Mouse (Mus musculus): Measurements from ENCODE around the gene Rmi2. TPM values are rescaled to one million over a fixed set of nuclear protein-coding genes. Genes with fewer than 3 reads are reported as not detected.

The Rmi2 gene
- polyA plus RNA-seq, 1 experiment from 2014 or later: 2.8 TPM

GRCm38 (mm10) chr16:10828461-10828805 is 6.4 kb upstream of the Rmi2 start:
- Histone ChIP-seq H3K27me3 (no peaks in the 10 kb centered on the region), H3K4me1 (peaks cover 8% of the 10 kb centered on the region), H3K27ac (no peak overlapping the region), H3K4me3 (no peak overlapping the region), H3K9me3 (no peaks in the 10 kb centered on the region), H3K9ac (no peak overlapping the region), H3K36me3 (no peaks in the 10 kb centered on the region), H3K4me2 (no peak overlapping the region)
- WGBS: 30% methylated on average over 4 of the region's 4 CpGs
- ATAC-seq (ENCODE audit: insufficient number of reproducible peaks, low FRiP score, low TSS enrichment, low read depth): no peak

- Histone ChIP-seq H3K27ac (peak overlapping the region; percentile 91; the same call in 1 of the 2 replicates), H3K4me1 (peaks cover 43% of the 10 kb centered on the region), H3K4me2 (peak overlapping the region; percentile 91), H3K27me3 (no peaks in the 10 kb centered on the region), H3K9ac (no peak overlapping the region), H3K36me3 (no peaks in the 10 kb centered on the region), H3K9me3 (no peaks in the 10 kb centered on the region), H3K4me3 (peak overlapping the region; percentile 89)
- ATAC-seq (ENCODE audit: insufficient number of reproducible peaks, low FRiP score, low TSS enrichment, low read depth): no peak
- WGBS: 5% methylated on average over 12 of the region's 12 CpGs
Measured at GRCm38 (mm10) chr16:10834542-10834910, 333 bp upstream of the Rmi2 start.

- no peak overlapping the region for H3K4me2 ChIP-seq
- H3K27me3 ChIP-seq: no peaks in the 10 kb centered on the region
- no peaks in the 10 kb centered on the region for H3K36me3 ChIP-seq
- no peak for ATAC-seq (ENCODE audit: insufficient number of reproducible peaks, low FRiP score, low TSS enrichment, low read depth)
- no peaks in the 10 kb centered on the region for H3K9me3 ChIP-seq
- H3K9ac ChIP-seq: no peak overlapping the region
- peaks cover 51% of the 10 kb centered on the region for H3K4me1 ChIP-seq
- no peak overlapping the region for H3K4me3 ChIP-seq
- 74% methylated on average over 3 of the region's 3 CpGs for WGBS
- no peak overlapping the region for H3K27ac ChIP-seq
Measured at GRCm38 (mm10) chr16:10836388-10836787, 1.5 kb downstream of the Rmi2 start.

GRCm38 (mm10) chr16:10837250-10837649 is 2.4 kb downstream of the Rmi2 start:
- Histone ChIP-seq H3K4me1 (peaks cover 52% of the 10 kb centered on the region), H3K9ac (no peak overlapping the region), H3K4me3 (no peak overlapping the region), H3K27ac (no peak overlapping the region), H3K27me3 (no peaks in the 10 kb centered on the region), H3K36me3 (no peaks in the 10 kb centered on the region), H3K4me2 (no peak overlapping the region), H3K9me3 (no peaks in the 10 kb centered on the region)
- no peak for ATAC-seq (ENCODE audit: insufficient number of reproducible peaks, low FRiP score, low TSS enrichment, low read depth)
- 88% methylated on average over 3 of the region's 3 CpGs for WGBS

- ATAC-seq (ENCODE audit: insufficient number of reproducible peaks, low FRiP score, low TSS enrichment, low read depth): no peak
Measured at GRCm38 (mm10) chr16:10837903-10838302, 3.0 kb downstream of the Rmi2 start.

GRCm38 (mm10) chr16:10838487-10839245 is 3.8 kb downstream of the Rmi2 start:
- H3K4me3 ChIP-seq: no peak overlapping the region
- H3K4me2 ChIP-seq: no peak overlapping the region
- ATAC-seq (ENCODE audit: insufficient number of reproducible peaks, low FRiP score, low TSS enrichment, low read depth): no peak
- no peak overlapping the region for H3K9ac ChIP-seq
- no peaks in the 10 kb centered on the region for H3K9me3 ChIP-seq
- H3K36me3 ChIP-seq: no peaks in the 10 kb centered on the region
- WGBS: 27% methylated on average over 10 of the region's 10 CpGs
- H3K4me1 ChIP-seq: peaks cover 64% of the 10 kb centered on the region
- H3K27me3 ChIP-seq: no peaks in the 10 kb centered on the region
- peak overlapping the region; percentile 65 for H3K27ac ChIP-seq

More at GRCm38 (mm10) chr16:10837903-10838302, 3.0 kb downstream of the Rmi2 start:
- Histone ChIP-seq H3K4me2 (no peak overlapping the region), H3K4me3 (no peak overlapping the region), H3K4me1 (peaks cover 59% of the 10 kb centered on the region), H3K27ac (peak overlapping the region; percentile 65; the same call in 1 of the 2 replicates), H3K36me3 (no peaks in the 10 kb centered on the region), H3K27me3 (no peaks in the 10 kb centered on the region), H3K9ac (no peak overlapping the region), H3K9me3 (no peaks in the 10 kb centered on the region)
- 95% methylated on average over 1 of the region's 1 CpGs for WGBS

- Histone ChIP-seq H3K27me3 (no peaks in the 10 kb centered on the region), H3K9ac (no peak overlapping the region), H3K27ac (0 out of 2 replicates have a peak overlapping the region, but pooled peaks have one; percentile 17), H3K9me3 (no peaks in the 10 kb centered on the region), H3K4me1 (peaks cover 69% of the 10 kb centered on the region), H3K36me3 (no peaks in the 10 kb centered on the region), H3K4me2 (no peak overlapping the region), H3K4me3 (no peak overlapping the region)
- WGBS: 76% methylated on average over 11 of the region's 14 CpGs
- no peak for ATAC-seq (ENCODE audit: insufficient number of reproducible peaks, low FRiP score, low TSS enrichment, low read depth)
Measured at GRCm38 (mm10) chr16:10840018-10840417, 5.2 kb downstream of the Rmi2 start.

- Histone ChIP-seq H3K9me3 (no peaks in the 10 kb centered on the region), H3K4me2 (no peak overlapping the region), H3K27me3 (no peaks in the 10 kb centered on the region), H3K4me3 (no peak overlapping the region), H3K27ac (no peak overlapping the region), H3K9ac (no peak overlapping the region), H3K4me1 (peaks cover 62% of the 10 kb centered on the region), H3K36me3 (no peaks in the 10 kb centered on the region)
- ATAC-seq (ENCODE audit: insufficient number of reproducible peaks, low FRiP score, low TSS enrichment, low read depth): no peak
- WGBS: 78% methylated on average over 4 of the region's 4 CpGs
Measured at GRCm38 (mm10) chr16:10842282-10842855, 7.5 kb downstream of the Rmi2 start.

GRCm38 (mm10) chr16:10843486-10844318 is 8.8 kb downstream of the Rmi2 start:
- Histone ChIP-seq H3K27me3 (no peaks in the 10 kb centered on the region), H3K9me3 (no peaks in the 10 kb centered on the region), H3K36me3 (no peaks in the 10 kb centered on the region), H3K4me1 (peaks cover 54% of the 10 kb centered on the region), H3K27ac (peak overlapping the region; percentile 89), H3K4me3 (peak overlapping the region; percentile 21), H3K4me2 (peak overlapping the region; percentile 44), H3K9ac (no peak overlapping the region)
- ATAC-seq (ENCODE audit: insufficient number of reproducible peaks, low FRiP score, low TSS enrichment, low read depth): no peak
- WGBS: 15% methylated on average over 18 of the region's 18 CpGs

DNA sequence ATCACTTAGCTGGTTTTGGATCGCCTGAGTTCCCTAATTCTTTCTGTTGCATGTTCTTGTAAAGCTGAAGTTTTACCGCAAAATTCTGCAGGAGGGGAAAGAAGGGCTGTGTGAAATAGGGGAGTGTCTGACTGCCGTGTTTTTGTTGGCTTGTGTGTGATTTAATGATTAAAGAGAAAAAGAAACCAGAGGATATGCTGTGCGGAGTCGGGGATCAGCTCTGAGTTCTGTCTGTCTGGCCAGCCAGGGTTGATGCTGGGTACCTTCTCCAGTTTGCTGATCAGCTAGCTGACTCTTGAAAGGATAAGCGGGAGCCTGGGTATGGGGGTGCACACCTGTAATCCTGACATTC is 9.4 kb downstream of the Rmi2 start:
- WGBS: 32% methylated on average over 6 of the region's 6 CpGs
- Histone ChIP-seq H3K4me1 (peaks cover 56% of the 10 kb centered on the region), H3K4me2 (peak overlapping the region; percentile 44), H3K27ac (peak overlapping the region; percentile 89), H3K9me3 (no peaks in the 10 kb centered on the region), H3K4me3 (peak overlapping the region; percentile 21; the same call in 1 of the 2 replicates), H3K9ac (no peak overlapping the region), H3K27me3 (no peaks in the 10 kb centered on the region), H3K36me3 (no peaks in the 10 kb centered on the region)
- ATAC-seq (ENCODE audit: insufficient number of reproducible peaks, low FRiP score, low TSS enrichment, low read depth): no peak

GRCm38 (mm10) chr16:10845952-10846351 is 11.1 kb downstream of the Rmi2 start:
- 73% methylated on average over 6 of the region's 6 CpGs for WGBS
- H3K4me2 ChIP-seq: no peak overlapping the region
- H3K27ac ChIP-seq: no peak overlapping the region
- peaks cover 62% of the 10 kb centered on the region for H3K4me1 ChIP-seq
- no peak overlapping the region for H3K4me3 ChIP-seq
- no peaks in the 10 kb centered on the region for H3K27me3 ChIP-seq
- ATAC-seq (ENCODE audit: insufficient number of reproducible peaks, low FRiP score, low TSS enrichment, low read depth): no peak
- no peaks in the 10 kb centered on the region for H3K9me3 ChIP-seq
- H3K9ac ChIP-seq: no peak overlapping the region
- H3K36me3 ChIP-seq: no peaks in the 10 kb centered on the region

DNA sequence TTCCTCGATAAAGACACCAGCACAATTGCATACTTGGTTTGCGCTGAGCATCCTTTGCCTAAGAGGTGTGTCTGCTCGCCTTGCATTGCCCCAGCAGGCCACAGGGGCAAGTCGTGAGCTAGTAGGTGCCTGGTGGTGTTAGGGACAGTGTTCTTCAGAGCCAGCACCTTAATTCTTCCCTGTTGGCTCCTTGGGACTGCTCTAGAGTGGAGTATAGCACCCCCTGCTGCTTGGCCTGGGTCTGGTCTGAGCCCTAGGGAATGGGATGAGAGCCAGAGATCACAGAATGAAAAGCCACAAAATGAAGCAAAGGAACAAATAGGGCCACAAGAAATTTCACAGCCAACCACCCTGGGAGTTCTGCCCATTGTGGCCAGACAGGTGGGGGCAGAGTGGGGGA is 11.6 kb downstream of the Rmi2 start:
- H3K4me3 ChIP-seq: no peak overlapping the region
- no peaks in the 10 kb centered on the region for H3K9me3 ChIP-seq
- WGBS: 56% methylated on average over 4 of the region's 4 CpGs
- no peaks in the 10 kb centered on the region for H3K27me3 ChIP-seq
- no peak overlapping the region for H3K27ac ChIP-seq
- no peak for ATAC-seq (ENCODE audit: insufficient number of reproducible peaks, low FRiP score, low TSS enrichment, low read depth)
- no peak overlapping the region for H3K9ac ChIP-seq
- H3K4me1 ChIP-seq: peaks cover 68% of the 10 kb centered on the region
- H3K36me3 ChIP-seq: no peaks in the 10 kb centered on the region
- H3K4me2 ChIP-seq: no peak overlapping the region
